Mouse (Mus musculus) Muller cell, postnatal 12 days (primary cell): ENCODE results near the gene Grin2b.
A peak's percentile ranks its signal among the peaks of the same experiment; 100 is the strongest.

Experiments used
- DNase-seq: peaks from one replicate; pipeline ENCODE4 v3.0.0-alpha.2; 2015; ENCODE audit errors: inconsistent ontology term

The Grin2b gene

GRCm38 (mm10) chr6:136173191-136173896, at the start of gene Grin2b:
Gene Grin2b, minus strand, starts transcription at chr6:136173511.
- peak; percentile 36 for DNase-seq

- no peak for DNase-seq
These were observed 48.6 kb upstream of the Grin2b start for GRCm38 (mm10) chr6:136221894-136222293.

GRCm38 (mm10) chr6:136210442-136210841, 37.1 kb upstream of the Grin2b start:
- no peak for DNase-seq

GRCm38 (mm10) chr6:136199814-136200213, 26.5 kb upstream of the Grin2b start:
- DNase-seq: no peak

- no peak for DNase-seq
These were observed 21.3 kb upstream of the Grin2b start for GRCm38 (mm10) chr6:136194616-136195015.

GRCm38 (mm10) chr6:136178066-136178465, 4.8 kb upstream of the Grin2b start:
- no peak for DNase-seq

- DNase-seq: peak; percentile 34
These were observed 515 bp downstream of the Grin2b start for GRCm38 (mm10) chr6:136172801-136173190.

GRCm38 (mm10) chr6:136172172-136172651, 1.1 kb downstream of the Grin2b start:
- DNase-seq: no peak

- DNase-seq: no peak
These were observed 2.0 kb downstream of the Grin2b start for GRCm38 (mm10) chr6:136171343-136171742.

GRCm38 (mm10) chr6:136170381-136170780, 2.9 kb downstream of the Grin2b start:
- no peak for DNase-seq

- no peak for DNase-seq
These were observed 6.0 kb downstream of the Grin2b start for GRCm38 (mm10) chr6:136167361-136167760.

GRCm38 (mm10) chr6:136165443-136166077, 7.8 kb downstream of the Grin2b start:
- no peak for DNase-seq

- no peak for DNase-seq
These were observed 11.2 kb downstream of the Grin2b start for GRCm38 (mm10) chr6:136162090-136162489.

- DNase-seq: peak; percentile 1
These were observed 19.9 kb downstream of the Grin2b start for GRCm38 (mm10) chr6:136153444-136153843.

GRCm38 (mm10) chr6:136150064-136150463, 23.2 kb downstream of the Grin2b start:
- no peak for DNase-seq

- no peak for DNase-seq
These were observed 33.3 kb downstream of the Grin2b start for GRCm38 (mm10) chr6:136139967-136140366.

GRCm38 (mm10) chr6:136130456-136130855, 42.9 kb downstream of the Grin2b start:
- peak; percentile 77 for DNase-seq

- DNase-seq: no peak
These were observed 50.7 kb downstream of the Grin2b start for GRCm38 (mm10) chr6:136122593-136122992.

- DNase-seq: no peak
These were observed 55.9 kb downstream of the Grin2b start for GRCm38 (mm10) chr6:136117390-136117789.

- peak; percentile 38 for DNase-seq
These were observed 59.5 kb downstream of the Grin2b start for GRCm38 (mm10) chr6:136113639-136114410.

- DNase-seq: no peak
These were observed 64.1 kb downstream of the Grin2b start for GRCm38 (mm10) chr6:136109172-136109571.

GRCm38 (mm10) chr6:136108466-136108865, 64.8 kb downstream of the Grin2b start:
- no peak for DNase-seq
